Mouse (Mus musculus) megakaryocyte, embryonic 14.5 days (primary cell): ENCODE measurements around the gene Pnp.

Experiments used
- FLI1 ChIP-seq: IDR thresholded peaks from 2 replicates; pipeline ENCODE4 v1.6.1; 2012; ENCODE audit warnings: low read length, inconsistent platforms, mixed read lengths
- GATA1 ChIP-seq: IDR thresholded peaks from 3 replicates; pipeline ENCODE4 v1.6.1; 2012; ENCODE audit warnings: mixed read lengths, low read length, inconsistent platforms, borderline replicate concordance

GRCm38 (mm10) chr14:50927366-50927765 is 3.5 kb upstream of the Pnp start:
- TF ChIP-seq GATA1 (no peak), FLI1 (no peak)
